Mouse (Mus musculus) monocyte, adult 5-6 weeks (primary cell): ENCODE results near the gene Spats2l. TPM values are rescaled to one million over a fixed set of nuclear protein-coding genes. Genes with fewer than 3 reads are reported as not detected.

Experiments
- ATAC-seq: fragments of 153-309, 156-312 bp; replicated peaks from 2 replicates; pipeline ENCODE4 v1.8.0; 2017; ENCODE audit warnings: mild to moderate bottlenecking; ENCODE audit not compliant: low TSS enrichment, insufficient number of reproducible peaks, severe bottlenecking, poor library complexity, low FRiP score
- total RNA-seq: library from RNA; stranded (forward); fragments of 200-1000, 200-491, 200-594 nt; gene quantifications from 3 replicates; pipeline ENCODE4 v1.2.3, GENCODE M21; 2017

Spats2l gene
- total RNA-seq, 1 experiment from 2014 or later: not detected

GRCm38 (mm10) chr1:57817103-57817502 is 43.1 kb downstream of the Spats2l start:
- no peak for ATAC-seq

GRCm38 (mm10) chr1:57820428-57820997 is 46.6 kb downstream of the Spats2l start:
- ATAC-seq: no peak

- ATAC-seq: no peak
Measured at GRCm38 (mm10) chr1:57824966-57825759, 51.2 kb downstream of the Spats2l start.

GRCm38 (mm10) chr1:57826245-57826644 is 52.3 kb downstream of the Spats2l start:
- ATAC-seq: no peak

- ATAC-seq: no peak
Measured at GRCm38 (mm10) chr1:57833145-57833544, 59.2 kb downstream of the Spats2l start.

- no peak for ATAC-seq
Measured at GRCm38 (mm10) chr1:57835128-57835527, 61.2 kb downstream of the Spats2l start.

GRCm38 (mm10) chr1:57836686-57837317 is 62.8 kb downstream of the Spats2l start:
- ATAC-seq: no peak

- ATAC-seq: no peak
Measured at GRCm38 (mm10) chr1:57839863-57840262, 65.9 kb downstream of the Spats2l start.

- ATAC-seq: no peak
Measured at GRCm38 (mm10) chr1:57845054-57845722, 71.2 kb downstream of the Spats2l start.

- no peak for ATAC-seq
Measured at GRCm38 (mm10) chr1:57846856-57847698, 73.1 kb downstream of the Spats2l start.

- no peak for ATAC-seq
Measured at GRCm38 (mm10) chr1:57849087-57849486, 75.1 kb downstream of the Spats2l start.

GRCm38 (mm10) chr1:57849916-57850315 is 76.0 kb downstream of the Spats2l start:
- no peak for ATAC-seq

- ATAC-seq: no peak
Measured at GRCm38 (mm10) chr1:57851871-57852270, 77.9 kb downstream of the Spats2l start.

GRCm38 (mm10) chr1:57852562-57853271 is 78.8 kb downstream of the Spats2l start:
- ATAC-seq: no peak

- ATAC-seq: no peak
Measured at GRCm38 (mm10) chr1:57857799-57858198, 83.8 kb downstream of the Spats2l start.

- ATAC-seq: no peak
Measured at GRCm38 (mm10) chr1:57862024-57862423, 88.1 kb downstream of the Spats2l start.

GRCm38 (mm10) chr1:57868651-57869050 is 94.7 kb downstream of the Spats2l start:
- no peak for ATAC-seq

- ATAC-seq: no peak
Measured at GRCm38 (mm10) chr1:57872006-57872405, 98.0 kb downstream of the Spats2l start.
